Mouse (Mus musculus): ENCODE measurements around the gene Ddr2.

Gene Ddr2

DNA sequence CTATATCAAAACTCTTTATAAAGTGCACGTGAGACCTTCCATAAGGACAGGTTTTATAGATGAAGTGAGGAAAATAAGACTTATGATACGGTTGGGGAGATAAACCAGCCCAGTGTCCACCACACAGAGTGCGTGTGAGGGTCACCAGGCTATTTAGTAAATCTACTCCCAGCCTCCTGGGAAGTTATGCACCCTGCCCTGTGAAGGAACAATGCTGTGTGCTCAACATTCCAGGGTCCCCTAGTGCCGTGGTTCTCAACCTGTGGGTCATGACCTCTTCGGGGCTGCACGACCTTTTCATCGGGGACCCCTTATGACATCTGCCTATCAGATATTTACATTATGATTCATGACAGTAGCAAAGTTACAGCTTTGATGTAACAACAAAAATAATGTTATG, 162.3 kb downstream of the Ddr2 start:
- DNase-seq (ENCODE audit: low read depth, low spot score) = no peak

DNA sequence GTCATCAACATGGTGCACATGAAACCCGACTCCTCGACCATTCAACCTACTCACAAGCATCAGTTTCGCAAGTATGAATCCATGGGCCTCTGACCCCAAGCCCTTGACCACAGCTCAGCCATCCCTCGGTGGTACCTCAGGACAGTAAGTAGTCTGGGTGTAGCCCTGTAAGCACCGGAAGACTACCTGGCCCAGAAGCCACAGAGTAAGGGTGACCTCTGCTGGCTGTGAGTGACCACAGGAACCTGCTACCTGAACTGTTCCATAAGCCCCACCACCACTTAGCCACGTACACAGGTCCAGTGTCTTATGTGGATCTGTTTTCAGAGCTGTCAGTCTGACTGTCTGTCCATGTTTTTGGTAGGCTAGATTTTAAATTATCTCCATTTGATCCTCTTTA, 162.9 kb downstream of the Ddr2 start:
- DNase-seq (ENCODE audit: low read depth, low spot score) = no peak

DNA sequence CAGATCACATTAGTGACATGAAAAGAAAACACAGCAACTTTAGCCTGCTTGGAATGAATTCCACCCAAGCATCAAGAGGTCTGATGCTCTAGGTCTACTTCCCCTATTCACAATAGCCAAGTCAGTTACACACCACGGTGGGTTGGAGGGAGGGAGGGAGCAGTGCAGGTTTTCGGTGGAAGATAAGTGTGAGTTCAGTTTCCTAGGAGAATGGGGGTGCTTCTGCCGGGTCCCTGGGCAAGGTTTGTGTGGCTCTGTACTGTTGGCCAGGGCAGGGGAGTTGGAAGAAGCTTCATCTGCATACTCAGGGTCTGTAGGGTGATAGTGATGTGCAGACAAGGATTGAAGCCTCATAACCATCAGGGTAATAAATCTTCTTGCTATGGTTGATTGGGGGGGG, 164.6 kb downstream of the Ddr2 start:
- DNase-seq (ENCODE audit: low read depth, low spot score) = no peak

- DNase-seq (ENCODE audit: low read depth, low spot score) = no peak
Observed at GRCm38 (mm10) chr1:169939345-169939744, 171.2 kb downstream of the Ddr2 start.

DNA sequence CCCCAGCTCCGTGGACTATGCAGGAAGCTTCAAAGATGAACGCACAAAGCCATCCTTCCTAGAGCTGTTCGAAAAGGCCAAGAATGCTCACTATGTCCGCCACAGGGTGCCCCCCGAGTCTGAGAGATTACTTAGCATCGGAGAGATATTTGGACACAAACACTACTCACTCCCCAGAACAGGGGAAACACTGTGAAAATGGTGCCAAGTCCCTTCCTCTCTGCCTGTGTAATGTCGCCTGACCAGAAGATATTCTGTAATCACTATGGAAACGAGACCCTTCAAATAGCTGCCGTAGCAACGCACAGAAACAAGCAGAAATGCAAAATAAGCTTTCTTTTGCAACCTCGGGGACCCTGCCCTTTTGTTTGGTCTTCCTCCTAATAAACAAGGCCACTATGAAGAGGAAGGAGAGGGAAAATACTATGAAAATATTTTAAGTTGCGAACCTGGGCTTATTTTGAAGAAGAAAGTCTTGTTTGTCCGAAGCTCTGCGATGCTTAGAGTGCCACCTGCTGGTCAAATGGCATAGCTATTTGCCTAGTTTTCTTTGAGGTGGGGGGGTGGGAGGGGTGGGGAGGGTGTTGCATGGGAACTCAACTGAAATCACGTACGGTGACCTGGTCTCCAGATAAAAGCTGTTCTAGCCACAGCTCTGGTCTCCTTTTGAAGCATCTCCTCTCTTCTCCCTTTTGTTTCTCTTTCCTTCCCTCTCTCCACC, 176.4 kb downstream of the Ddr2 start:
- DNase-seq (ENCODE audit: low read depth, low spot score) = peak; percentile 40

GRCm38 (mm10) chr1:169932122-169932746, 178.3 kb downstream of the Ddr2 start:
- DNase-seq (ENCODE audit: low read depth, low spot score) = no peak

- DNase-seq (ENCODE audit: low read depth, low spot score) = no peak
Observed at GRCm38 (mm10) chr1:169931698-169932097, 178.9 kb downstream of the Ddr2 start.

- peak; percentile 32 for DNase-seq (ENCODE audit: low read depth, low spot score)
Observed at GRCm38 (mm10) chr1:169928454-169928971, 182.0 kb downstream of the Ddr2 start, which contains the start of gene Ccdc190. TSS of gene Ccdc190 (plus strand) at chr1:169928648.

- DNase-seq (ENCODE audit: low read depth, low spot score) = no peak
Observed at GRCm38 (mm10) chr1:169927753-169928369, 182.7 kb downstream of the Ddr2 start.

DNA sequence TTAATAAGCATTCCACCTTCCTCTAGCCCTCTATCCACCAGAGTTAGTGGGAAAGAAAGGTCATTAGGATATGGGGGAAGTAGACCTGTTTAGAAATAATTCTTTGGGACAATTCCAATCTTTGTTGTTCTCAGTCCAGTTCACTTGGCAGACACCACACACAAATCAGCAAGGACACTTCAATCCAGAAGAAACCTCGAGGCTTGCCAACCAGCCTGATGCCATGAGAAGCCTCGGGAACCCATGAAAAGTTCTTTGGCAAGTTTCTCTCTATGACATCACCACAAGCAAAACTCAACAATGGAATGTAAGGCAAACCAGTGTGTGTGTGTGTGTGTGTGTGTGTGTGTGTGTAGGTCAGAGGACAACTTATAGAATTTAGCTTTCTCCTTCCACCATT, 186.0 kb downstream of the Ddr2 start:
- no peak for DNase-seq (ENCODE audit: low read depth, low spot score)
